Mouse (Mus musculus): ENCODE results near the gene Pcbp1. TPM values are rescaled to one million over a fixed set of nuclear protein-coding genes. Genes with fewer than 3 reads are reported as not detected.

The Pcbp1 gene
- total and polyA plus RNA-seq, 2 experiments from 2014 or later, result 49.3 to 340 TPM

GRCm38 (mm10) chr6:86481871-86482270, 44.2 kb downstream of the Pcbp1 start:
- DNase-seq (no peak), ATAC-seq (no peak)
- H3K36me3 ChIP-seq (ENCODE audit: insufficient read depth), result no peaks in the 10 kb centered on the region
- H3K4me1 ChIP-seq (ENCODE audit: insufficient read depth), result no peaks in the 10 kb centered on the region
- H3K4me3 ChIP-seq (ENCODE audit: low read depth, low read length), result no peak overlapping the region
- no peak overlapping the region for H3K4me2 ChIP-seq (ENCODE audit: low read depth)
- no peak overlapping the region for H3K9ac ChIP-seq
- no peak overlapping the region for H3K27ac ChIP-seq (ENCODE audit: low read depth, low read length)
- no peaks in the 10 kb centered on the region for H3K27me3 ChIP-seq (ENCODE audit: insufficient read depth, low read length)
- TF ChIP-seq CTCF (IDR thresholded peaks at IDR 0.05; ENCODE audit: low read depth), result no peak
- no peaks in the 10 kb centered on the region for H3K9me3 ChIP-seq (ENCODE audit: low read length)
- WGBS, result 92% methylated on average over 5 of the region's 5 CpGs

GRCm38 (mm10) chr6:86480189-86480831, 45.8 kb downstream of the Pcbp1 start:
- 0 out of 2 replicates have a peak overlapping the region, but pooled peaks have one; percentile 18 for H3K9ac ChIP-seq

GRCm38 (mm10) chr6:86479816-86480188, 46.3 kb downstream of the Pcbp1 start:
- H3K36me3 ChIP-seq (ENCODE audit: insufficient read depth), result no peaks in the 10 kb centered on the region
- no peak overlapping the region for H3K9ac ChIP-seq
- H3K4me2 ChIP-seq (ENCODE audit: low read depth), result no peak overlapping the region
- H3K4me1 ChIP-seq (ENCODE audit: insufficient read depth), result no peaks in the 10 kb centered on the region
- H3K4me3 ChIP-seq (ENCODE audit: low read depth, low read length), result no peak overlapping the region
- DNase-seq (no peak), ATAC-seq (no peak)
- no peak for TF ChIP-seq CTCF (IDR thresholded peaks at IDR 0.05; ENCODE audit: low read depth)
- no peaks in the 10 kb centered on the region for H3K9me3 ChIP-seq (ENCODE audit: low read length)
- H3K27me3 ChIP-seq (ENCODE audit: insufficient read depth, low read length), result no peaks in the 10 kb centered on the region
- no peak overlapping the region for H3K27ac ChIP-seq (ENCODE audit: low read depth, low read length)

More at GRCm38 (mm10) chr6:86480189-86480831, 45.8 kb downstream of the Pcbp1 start:
- TF ChIP-seq CTCF (IDR thresholded peaks at IDR 0.05; ENCODE audit: low read depth), result no peak
- Histone ChIP-seq H3K4me1 (ENCODE audit: insufficient read depth) (no peaks in the 10 kb centered on the region), H3K4me3 (ENCODE audit: low read depth, low read length) (no peak overlapping the region), H3K27me3 (ENCODE audit: insufficient read depth, low read length) (no peaks in the 10 kb centered on the region), H3K36me3 (ENCODE audit: insufficient read depth) (no peaks in the 10 kb centered on the region), H3K27ac (ENCODE audit: low read depth, low read length) (no peak overlapping the region), H3K4me2 (ENCODE audit: low read depth) (peak overlapping the region; percentile 3; the same call in 1 of the 2 replicates), H3K9me3 (ENCODE audit: low read length) (no peaks in the 10 kb centered on the region)
- ATAC-seq (no peak), DNase-seq (no peak)
- 43% methylated on average over 9 of the region's 9 CpGs for WGBS

- Histone ChIP-seq H3K4me2 (ENCODE audit: low read depth) (no peak overlapping the region), H3K9me3 (ENCODE audit: low read length) (no peaks in the 10 kb centered on the region), H3K4me1 (ENCODE audit: insufficient read depth) (no peaks in the 10 kb centered on the region), H3K27me3 (ENCODE audit: insufficient read depth, low read length) (no peaks in the 10 kb centered on the region), H3K9ac (no peak overlapping the region), H3K4me3 (ENCODE audit: low read depth, low read length) (no peak overlapping the region), H3K36me3 (ENCODE audit: insufficient read depth) (no peaks in the 10 kb centered on the region), H3K27ac (ENCODE audit: low read depth, low read length) (no peak overlapping the region)
- no peak for TF ChIP-seq CTCF (IDR thresholded peaks at IDR 0.05; ENCODE audit: low read depth)
- ATAC-seq (no peak), DNase-seq (no peak)
- 76% methylated on average over 3 of the region's 3 CpGs for WGBS
Observed at GRCm38 (mm10) chr6:86479311-86479710, 46.8 kb downstream of the Pcbp1 start.

GRCm38 (mm10) chr6:86476931-86477330, 49.2 kb downstream of the Pcbp1 start:
- 87% methylated on average over 5 of the region's 5 CpGs for WGBS
- no peak for TF ChIP-seq CTCF (IDR thresholded peaks at IDR 0.05; ENCODE audit: low read depth)
- no peak for ATAC-seq

GRCm38 (mm10) chr6:86475462-86476167, 50.5 kb downstream of the Pcbp1 start:
- no peak for TF ChIP-seq CTCF (IDR thresholded peaks at IDR 0.05; ENCODE audit: low read depth)
- Histone ChIP-seq H3K9ac (no peak overlapping the region), H3K4me2 (ENCODE audit: low read depth) (no peak overlapping the region), H3K36me3 (ENCODE audit: insufficient read depth) (no peaks in the 10 kb centered on the region), H3K27me3 (ENCODE audit: insufficient read depth, low read length) (no peaks in the 10 kb centered on the region), H3K27ac (ENCODE audit: low read depth, low read length) (no peak overlapping the region), H3K4me1 (ENCODE audit: insufficient read depth) (peaks cover 8% of the 10 kb centered on the region), H3K9me3 (ENCODE audit: low read length) (no peaks in the 10 kb centered on the region), H3K4me3 (ENCODE audit: low read depth, low read length) (no peak overlapping the region)
- ATAC-seq (no peak), DNase-seq (no peak)
- 81% methylated on average over 9 of the region's 9 CpGs for WGBS

More at GRCm38 (mm10) chr6:86476931-86477330, 49.2 kb downstream of the Pcbp1 start:
- no peaks in the 10 kb centered on the region for H3K9me3 ChIP-seq (ENCODE audit: low read length)
- no peaks in the 10 kb centered on the region for H3K36me3 ChIP-seq (ENCODE audit: insufficient read depth)
- H3K9ac ChIP-seq, result no peak overlapping the region
- H3K27me3 ChIP-seq (ENCODE audit: insufficient read depth, low read length), result no peaks in the 10 kb centered on the region
- H3K27ac ChIP-seq (ENCODE audit: low read depth, low read length), result no peak overlapping the region
- no peak for DNase-seq
- peaks cover 8% of the 10 kb centered on the region for H3K4me1 ChIP-seq (ENCODE audit: insufficient read depth)
- H3K4me3 ChIP-seq (ENCODE audit: low read depth, low read length), result no peak overlapping the region
- no peak overlapping the region for H3K4me2 ChIP-seq (ENCODE audit: low read depth)

GRCm38 (mm10) chr6:86474646-86475181, 51.4 kb downstream of the Pcbp1 start:
- no peak for TF ChIP-seq CTCF (IDR thresholded peaks at IDR 0.05; ENCODE audit: low read depth)
- Histone ChIP-seq H3K27me3 (ENCODE audit: insufficient read depth, low read length) (no peaks in the 10 kb centered on the region), H3K4me2 (ENCODE audit: low read depth) (no peak overlapping the region), H3K4me1 (ENCODE audit: insufficient read depth) (peaks cover 8% of the 10 kb centered on the region), H3K4me3 (ENCODE audit: low read depth, low read length) (no peak overlapping the region), H3K27ac (ENCODE audit: low read depth, low read length) (no peak overlapping the region), H3K9me3 (ENCODE audit: low read length) (no peaks in the 10 kb centered on the region), H3K36me3 (ENCODE audit: insufficient read depth) (peaks cover 5% of the 10 kb centered on the region; the same call in 1 of the 2 replicates), H3K9ac (no peak overlapping the region)
- no peak for DNase-seq
- no peak for ATAC-seq

Small RNA genes lying within 50 kb of the gene (microRNA-seq; reads per million reads assigned to microRNA genes)
- gene Gm22184, result 0 reads per million in 2 experiments

Other genes with a start within 250 kb of the Pcbp1 start
- gene Fam136a, start 160.7 kb downstream of the Pcbp1 start, total RNA-seq (2014; rRNA removed), result 65.9 and 85.8 TPM in 2 replicates
- gene Fam136a, start 160.7 kb downstream of the Pcbp1 start, polyA plus RNA-seq (2015; fragmentation: Nextera tagmentation; extraction: Ambion mirVana), result 75.1 and 75.2 TPM in 2 replicates
- gene Snrpg, start 155.0 kb downstream of the Pcbp1 start, total RNA-seq (2014; rRNA removed), result 72.0 and 101 TPM in 2 replicates
- 308 and 448 TPM in 2 replicates for gene Snrpg, start 155.0 kb downstream of the Pcbp1 start, polyA plus RNA-seq (2015; fragmentation: Nextera tagmentation; extraction: Ambion mirVana)
- 105 and 113 TPM in 2 replicates for gene Pcyox1, start 129.2 kb downstream of the Pcbp1 start, total RNA-seq (2014; rRNA removed)
- 90.1 and 99.2 TPM in 2 replicates for gene Pcyox1, start 129.2 kb downstream of the Pcbp1 start, polyA plus RNA-seq (2015; fragmentation: Nextera tagmentation; extraction: Ambion mirVana)
- gene Tia1, start 122.1 kb downstream of the Pcbp1 start, total RNA-seq (2014; rRNA removed), result 201 and 252 TPM in 2 replicates
- gene Tia1, start 122.1 kb downstream of the Pcbp1 start, polyA plus RNA-seq (2015; fragmentation: Nextera tagmentation; extraction: Ambion mirVana), result 150 and 191 TPM in 2 replicates
- gene Gm44790, start 99.7 kb downstream of the Pcbp1 start, total RNA-seq (2014; rRNA removed), result not detected in 2 replicates
- gene Gm44790, start 99.7 kb downstream of the Pcbp1 start, polyA plus RNA-seq (2015; fragmentation: Nextera tagmentation; extraction: Ambion mirVana), result 0.67 and 2.0 TPM in 2 replicates
- gene C87436, start 87.9 kb downstream of the Pcbp1 start, total RNA-seq (2014; rRNA removed), result 20.5 and 24.8 TPM in 2 replicates
- 19.6 and 21.9 TPM in 2 replicates for gene C87436, start 87.9 kb downstream of the Pcbp1 start, polyA plus RNA-seq (2015; fragmentation: Nextera tagmentation; extraction: Ambion mirVana)
- 1.8 and 3.2 TPM in 2 replicates for gene Asprv1, start 101.8 kb upstream of the Pcbp1 start, total RNA-seq (2014; rRNA removed)
- gene Asprv1, start 101.8 kb upstream of the Pcbp1 start, polyA plus RNA-seq (2015; fragmentation: Nextera tagmentation; extraction: Ambion mirVana), result 1.6 TPM in 2 replicates
- gene Mxd1, start 142.8 kb upstream of the Pcbp1 start, total RNA-seq (2014; rRNA removed), result 10.7 and 13.8 TPM in 2 replicates
- gene Mxd1, start 142.8 kb upstream of the Pcbp1 start, polyA plus RNA-seq (2015; fragmentation: Nextera tagmentation; extraction: Ambion mirVana), result 6.9 and 10.0 TPM in 2 replicates
- gene Snrnp27, start 158.2 kb upstream of the Pcbp1 start, total RNA-seq (2014; rRNA removed), result 62.6 and 77.1 TPM in 2 replicates
- 112 and 129 TPM in 2 replicates for gene Snrnp27, start 158.2 kb upstream of the Pcbp1 start, polyA plus RNA-seq (2015; fragmentation: Nextera tagmentation; extraction: Ambion mirVana)
- gene Gmcl1, start 207.1 kb upstream of the Pcbp1 start, total RNA-seq (2014; rRNA removed), result 19.5 and 23.6 TPM in 2 replicates
- gene Gmcl1, start 207.1 kb upstream of the Pcbp1 start, polyA plus RNA-seq (2015; fragmentation: Nextera tagmentation; extraction: Ambion mirVana), result 19.5 and 26.5 TPM in 2 replicates

All from forebrain, postnatal 0 days (tissue).